Mouse (Mus musculus): Measurements from ENCODE around the gene Mas1. TPM values are rescaled to one million over a fixed set of nuclear protein-coding genes. Genes with fewer than 3 reads are reported as not detected.

Mas1 gene
- total RNA-seq, 2 experiments from 2014 or later: 0.84 to 1.1 TPM

- DNase-seq: peak; percentile 80 to 84
These were observed 12.2 kb upstream of the Mas1 start for GRCm38 (mm10) chr17:12880178-12880577.

GRCm38 (mm10) chr17:12875734-12876133, 7.8 kb upstream of the Mas1 start, which contains the start of gene Mrgprh:
TSS of gene Mrgprh (plus strand) at chr17:12876034.
- no peak for DNase-seq
- intact Hi-C loops (cut with DNase I): no loop called here

More at GRCm38 (mm10) chr17:12880178-12880577, 12.2 kb upstream of the Mas1 start:
- intact Hi-C loops (cut with DNase I): loop anchor here (1.0 to 2.0 kb wide), 3 partner anchors 37 to 131 kb away; partner anchors contain the start of gene Mrpl18

GRCm38 (mm10) chr17:12872275-12873028, 4.5 kb upstream of the Mas1 start:
- intact Hi-C loops (cut with DNase I): no loop called here
- DNase-seq: no peak

GRCm38 (mm10) chr17:12868640-12869039, 697 bp upstream of the Mas1 start:
- DNase-seq: no peak
- intact Hi-C loops (cut with DNase I): no loop called here

- intact Hi-C loops (cut with DNase I): no loop called here
- peak; percentile 26 to 42 for DNase-seq
These were observed 1.1 kb downstream of the Mas1 start for GRCm38 (mm10) chr17:12866853-12867252.

- intact Hi-C loops (cut with DNase I): no loop called here
These were observed 2.5 kb downstream of the Mas1 start for GRCm38 (mm10) chr17:12865407-12865806.

GRCm38 (mm10) chr17:12864111-12864510, 3.8 kb downstream of the Mas1 start:
- intact Hi-C loops (cut with DNase I): no loop called here
- no peak for DNase-seq

More at GRCm38 (mm10) chr17:12865407-12865806, 2.5 kb downstream of the Mas1 start:
- DNase-seq: no peak

- DNase-seq: no peak
- intact Hi-C loops (cut with DNase I): no loop called here
These were observed 8.9 kb downstream of the Mas1 start for GRCm38 (mm10) chr17:12859006-12859520.

- DNase-seq: no peak
- intact Hi-C loops (cut with DNase I): no loop called here
These were observed 9.9 kb downstream of the Mas1 start for GRCm38 (mm10) chr17:12858072-12858471.

GRCm38 (mm10) chr17:12857395-12857794, 10.5 kb downstream of the Mas1 start:
- no peak for DNase-seq
- intact Hi-C loops (cut with DNase I): no loop called here

GRCm38 (mm10) chr17:12854386-12854785, 13.6 kb downstream of the Mas1 start:
- no peak for DNase-seq
- intact Hi-C loops (cut with DNase I): no loop called here

- DNase-seq: no peak
- intact Hi-C loops (cut with DNase I): no loop called here
These were observed 14.1 kb downstream of the Mas1 start for GRCm38 (mm10) chr17:12853821-12854220.

- no peak for DNase-seq
- intact Hi-C loops (cut with DNase I): no loop called here
These were observed 16.3 kb downstream of the Mas1 start for GRCm38 (mm10) chr17:12851689-12852088.

- DNase-seq: no peak
- intact Hi-C loops (cut with DNase I): no loop called here
These were observed 18.1 kb downstream of the Mas1 start for GRCm38 (mm10) chr17:12849778-12850382.

- intact Hi-C loops (cut with DNase I): no loop called here
- no peak for DNase-seq
These were observed 20.2 kb downstream of the Mas1 start for GRCm38 (mm10) chr17:12847736-12848135.

GRCm38 (mm10) chr17:12846474-12846873, 21.5 kb downstream of the Mas1 start:
- no peak for DNase-seq
- intact Hi-C loops (cut with DNase I): no loop called here

- DNase-seq: no peak
- intact Hi-C loops (cut with DNase I): no loop called here
These were observed 22.1 kb downstream of the Mas1 start for GRCm38 (mm10) chr17:12845862-12846261.

- DNase-seq: no peak
- intact Hi-C loops (cut with DNase I): no loop called here
These were observed 23.4 kb downstream of the Mas1 start for GRCm38 (mm10) chr17:12844540-12844939.

GRCm38 (mm10) chr17:12843826-12844225, 24.1 kb downstream of the Mas1 start:
- no peak for DNase-seq
- intact Hi-C loops (cut with DNase I): no loop called here

GRCm38 (mm10) chr17:12839475-12840267, 28.3 kb downstream of the Mas1 start:
- intact Hi-C loops (cut with DNase I): no loop called here
- DNase-seq: no peak

- no peak for DNase-seq
- intact Hi-C loops (cut with DNase I): no loop called here
These were observed 32.2 kb downstream of the Mas1 start for GRCm38 (mm10) chr17:12835738-12836137.
